Mouse (Mus musculus) monocyte, adult 5-6 weeks (primary cell): ENCODE measurements around the gene Nop16. TPM values are rescaled to one million over a fixed set of nuclear protein-coding genes. Genes with fewer than 3 reads are reported as not detected.
"Not testable (repeated sequence)": the region's sequence is repeated elsewhere in the genome, so short reads cannot be mapped to it uniquely, and the experiment has no call there.

Source experiments
- ATAC-seq: fragments of 153-309, 156-312 bp; replicated peaks from 2 replicates; pipeline ENCODE4 v1.8.0; 2017; ENCODE audit warnings: mild to moderate bottlenecking; ENCODE audit not compliant: low TSS enrichment, insufficient number of reproducible peaks, severe bottlenecking, poor library complexity, low FRiP score
- total RNA-seq: library from RNA; stranded (forward); fragments of 200-1000, 200-491, 200-594 nt; gene quantifications from 3 replicates; pipeline ENCODE4 v1.2.3, GENCODE M21; 2017

Nop16 gene
- 8.6 to 17.2 TPM (median 16.5 TPM) in 3 replicates for total RNA-seq

DNA sequence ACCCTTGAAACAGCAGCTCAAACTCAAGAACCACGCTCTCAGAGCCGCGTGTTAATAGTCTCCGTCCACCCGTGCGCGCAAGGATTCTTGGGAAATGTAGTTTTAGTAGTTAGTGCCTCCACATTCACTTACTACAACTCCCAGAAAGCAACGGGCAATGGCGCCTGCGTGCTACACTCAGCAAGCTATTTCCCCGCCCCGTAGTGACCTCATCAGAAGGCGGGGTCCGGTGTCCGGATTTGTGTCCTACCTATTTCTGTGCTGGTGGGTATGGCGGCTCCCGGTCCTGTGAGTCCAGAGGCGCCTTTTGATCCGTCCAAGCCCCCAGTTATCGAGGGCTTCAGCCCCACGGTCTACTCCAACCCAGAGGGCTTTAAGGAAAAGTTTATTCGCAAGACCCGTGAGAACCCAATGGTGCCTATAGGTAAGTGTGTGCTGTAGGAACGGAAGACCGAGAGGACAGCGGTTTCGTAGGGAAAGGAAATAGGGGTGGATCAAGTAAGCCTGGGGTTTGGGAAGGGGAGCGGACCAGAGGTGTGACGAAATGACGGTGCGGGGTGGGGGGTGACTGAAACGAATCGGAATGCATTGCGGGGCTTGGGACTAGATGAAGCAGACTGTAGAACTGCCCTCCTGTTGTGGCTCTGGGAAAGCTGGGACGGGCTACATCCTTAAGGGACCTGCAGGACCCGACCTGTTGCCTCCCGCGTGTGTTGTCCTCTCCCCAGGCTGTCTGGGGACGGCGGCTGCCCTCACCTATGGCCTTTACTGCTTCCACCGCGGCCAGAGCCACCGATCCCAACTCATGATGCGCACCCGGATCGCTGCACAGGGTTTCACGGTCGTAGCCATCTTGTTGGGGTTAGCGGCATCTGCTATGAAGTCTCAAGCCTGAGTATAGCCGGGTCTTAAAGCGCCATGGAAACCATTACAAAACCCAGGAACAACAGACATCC, at the start of gene Nop16, which contains the start of gene Higd2a:
Gene Nop16 (minus strand): TSS at position 95 of the 956 bp plus-strand sequence.
Gene Higd2a (plus strand): TSS at position 212 of the 956 bp plus-strand sequence.
- ATAC-seq = peak; percentile 98

- no peak for ATAC-seq
Observed at GRCm38 (mm10) chr13:54635011-54635410, 45.1 kb upstream of the Nop16 start.

DNA sequence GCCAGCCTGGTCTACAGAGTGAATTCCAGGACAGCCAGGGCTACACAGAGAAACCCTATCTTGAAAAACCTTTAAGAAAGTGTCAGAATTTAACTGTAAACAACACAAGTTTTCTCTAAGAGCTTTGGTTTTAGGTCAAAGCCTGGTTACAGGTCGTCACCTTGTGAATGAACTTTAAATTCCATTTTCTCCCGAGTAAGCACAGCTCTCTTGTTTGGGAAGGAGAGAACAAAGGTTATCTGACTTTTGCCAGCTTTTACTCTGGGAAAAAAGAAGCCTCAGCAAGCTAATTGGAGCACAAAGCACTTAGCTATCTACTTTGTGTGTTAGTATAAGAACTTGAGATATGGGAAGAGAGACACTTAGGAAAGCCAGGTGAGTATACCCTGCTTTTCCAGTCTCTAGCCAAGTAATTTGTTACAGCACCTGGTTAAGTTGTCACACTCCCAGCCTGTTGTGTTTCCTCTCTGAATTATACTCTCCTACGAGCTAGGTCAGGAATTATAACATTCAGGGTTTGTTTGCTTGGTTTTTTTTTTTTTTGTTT, 42.9 kb upstream of the Nop16 start:
- ATAC-seq = no peak

DNA sequence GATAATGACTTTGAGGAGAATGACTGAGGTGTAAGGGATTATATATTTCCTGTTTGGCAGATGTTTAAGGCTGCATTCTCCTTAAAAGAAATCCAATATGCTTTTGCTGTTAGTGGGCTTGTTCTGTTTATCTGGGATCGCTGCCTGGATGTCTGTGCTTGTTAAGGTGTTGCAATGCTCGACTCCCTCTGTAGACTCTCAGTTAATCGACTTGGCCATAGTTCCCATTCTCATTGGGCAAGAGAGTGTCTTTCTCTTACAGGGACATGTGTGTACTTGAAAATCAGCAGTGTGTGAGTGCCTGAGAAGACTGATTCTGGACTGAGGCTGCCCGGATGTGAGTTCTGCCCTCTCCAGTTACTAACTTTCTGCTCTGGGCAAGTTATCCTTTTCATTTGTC, 39.2 kb upstream of the Nop16 start:
- ATAC-seq = no peak

DNA sequence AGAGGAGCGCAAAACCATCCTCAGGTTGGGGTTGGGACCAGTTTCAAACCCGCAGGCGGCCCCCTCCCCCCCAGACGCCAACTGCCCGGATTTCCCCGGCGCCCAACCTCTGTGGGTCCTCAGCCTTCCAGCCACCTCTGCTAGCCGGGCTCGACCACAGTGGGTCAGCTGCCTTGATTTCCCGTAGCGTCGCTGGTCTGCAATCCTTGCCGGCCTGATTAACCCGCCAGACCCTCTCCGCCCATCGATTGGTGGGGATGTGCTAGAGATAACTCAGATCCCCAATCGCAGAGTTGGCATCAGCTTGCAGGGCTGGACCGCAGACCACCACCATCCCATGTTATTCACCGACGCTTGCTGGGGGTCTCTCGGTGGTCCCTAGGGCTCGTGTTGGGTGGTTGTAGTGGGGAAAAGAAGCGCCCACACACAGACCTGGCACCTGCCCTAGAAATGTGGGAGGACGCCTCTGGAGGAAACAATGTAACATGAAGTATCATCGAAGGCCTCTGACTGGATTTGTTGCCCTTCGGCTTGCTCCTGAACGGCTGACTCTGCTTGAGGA, 32.2 kb upstream of the Nop16 start:
- peak; percentile 16; the same call in 1 of the 2 replicates for ATAC-seq

- peak; percentile 96 for ATAC-seq
Observed at GRCm38 (mm10) chr13:54621155-54621932, 31.5 kb upstream of the Nop16 start, which contains the start of gene Faf2. Gene Faf2 (plus strand): TSS chr13:54621784.

DNA sequence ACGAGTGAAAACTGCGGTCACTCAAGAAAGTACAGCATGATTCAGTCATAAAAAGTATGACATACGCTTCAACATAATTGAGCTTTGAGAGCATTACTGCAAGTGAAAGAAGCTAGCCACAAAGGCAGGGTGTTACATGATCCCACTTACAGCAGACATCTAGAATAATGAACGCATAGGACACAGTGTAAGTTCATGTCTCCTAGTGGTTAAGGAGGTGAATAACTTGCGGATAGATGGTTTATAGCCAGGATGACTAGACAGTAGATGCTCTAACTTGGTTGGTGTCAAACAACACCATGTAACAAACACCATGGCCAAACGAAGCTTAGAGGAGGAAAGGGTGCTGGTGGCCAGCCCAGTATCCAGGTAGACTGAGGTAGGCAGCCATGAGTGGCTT, 27.1 kb upstream of the Nop16 start:
- no peak for ATAC-seq

DNA sequence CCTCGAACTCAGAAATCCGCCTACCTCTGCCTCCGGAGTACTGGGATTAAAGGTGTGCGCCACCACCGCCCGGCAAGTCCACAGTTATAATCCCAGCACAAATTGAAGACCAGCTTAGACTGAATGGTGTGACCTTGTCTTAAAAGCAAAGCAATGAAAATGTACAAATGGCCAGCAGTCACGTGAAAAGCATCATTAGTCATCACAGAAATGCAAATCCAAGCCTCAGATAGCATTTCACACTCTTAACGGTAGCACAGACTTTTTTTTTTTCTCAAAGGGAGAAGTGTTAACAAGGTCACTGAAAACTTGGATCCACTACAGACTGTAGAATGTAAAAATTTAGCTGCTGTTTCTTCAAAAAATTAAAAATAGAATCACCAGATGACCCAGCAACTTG, 26.4 kb upstream of the Nop16 start:
- ATAC-seq = no peak

- ATAC-seq = not testable (repeated sequence)
Observed at GRCm38 (mm10) chr13:54613141-54613540, 23.3 kb upstream of the Nop16 start.

DNA sequence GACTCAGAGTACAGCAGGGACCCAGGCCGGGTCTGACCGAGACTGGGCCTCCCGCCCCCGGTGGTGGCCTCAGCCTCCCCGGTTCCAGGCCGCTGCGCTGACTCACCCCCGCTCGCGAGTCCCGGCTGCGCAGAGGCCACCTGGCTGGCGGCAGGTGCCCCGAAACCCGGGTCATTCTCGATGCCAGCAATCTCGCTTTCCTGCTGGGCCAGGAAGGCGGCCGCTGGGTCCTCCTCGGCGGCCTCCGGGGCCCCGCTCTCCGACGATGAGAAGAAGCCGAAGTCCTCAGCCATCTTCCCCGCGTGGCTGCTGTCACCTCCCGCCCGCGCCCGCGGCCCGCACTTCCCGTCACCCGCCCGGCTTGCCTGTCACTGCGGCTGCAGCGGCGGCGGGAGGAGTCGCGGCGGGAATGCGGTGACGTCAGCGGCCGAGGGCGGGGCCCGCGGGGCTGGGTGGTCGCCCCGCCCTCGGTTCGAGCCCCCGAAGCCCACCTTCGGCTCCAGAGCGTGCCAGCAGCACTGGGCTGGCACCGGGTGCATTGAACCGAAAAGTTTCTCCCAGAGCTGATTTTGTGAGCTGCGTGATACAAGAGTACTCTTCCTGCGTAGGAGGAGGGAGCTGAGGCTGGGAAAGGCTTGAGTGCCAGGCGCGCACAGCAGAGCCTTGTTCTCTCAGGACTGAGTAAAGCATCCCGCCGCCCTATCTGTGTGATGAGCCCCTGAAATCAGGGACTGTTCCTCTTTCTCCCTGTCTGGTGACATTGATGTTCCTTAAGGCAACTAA, 21.3 kb upstream of the Nop16 start, which contains the start of gene Cltb:
Gene Cltb (minus strand): TSS at position 373 of the 783 bp plus-strand sequence.
- peak; percentile 52; the same call in 1 of the 2 replicates for ATAC-seq

DNA sequence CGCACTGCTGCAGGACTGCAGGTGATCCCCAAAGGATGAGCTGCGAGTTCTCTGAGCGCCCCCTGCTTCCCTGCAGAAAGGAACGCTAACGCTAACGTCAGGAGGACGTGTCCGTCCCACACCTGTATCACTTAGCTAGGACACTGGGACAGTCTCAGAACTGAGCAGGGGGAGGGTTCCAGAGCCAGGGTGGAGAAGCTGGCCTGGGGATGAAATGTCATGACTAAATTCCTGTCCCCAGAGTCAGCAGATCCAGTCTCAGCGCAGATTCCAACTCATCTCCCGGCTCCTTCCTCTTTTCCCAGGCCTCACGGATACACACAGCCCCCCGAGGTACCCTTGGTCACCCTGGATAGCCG, 20.7 kb upstream of the Nop16 start:
- ATAC-seq = no peak

DNA sequence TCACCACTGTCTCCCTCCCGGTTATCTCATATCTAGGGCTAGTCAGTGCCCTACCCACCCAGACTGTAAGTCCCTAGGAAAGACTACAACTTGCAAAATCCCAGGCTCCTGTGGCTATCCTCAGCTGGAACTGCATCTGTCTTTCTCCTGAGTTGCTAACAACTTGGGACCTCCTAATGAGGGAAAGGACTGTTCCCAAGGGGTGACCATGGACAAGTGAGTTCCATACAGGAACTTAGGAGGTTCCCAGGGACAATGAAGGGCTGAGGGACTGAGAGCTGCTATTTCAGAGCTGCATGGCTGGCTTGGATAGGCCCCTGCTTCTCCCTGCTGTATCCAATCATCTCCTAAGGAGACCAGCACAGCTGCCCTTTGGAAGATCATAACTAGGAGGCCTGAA, 19.4 kb upstream of the Nop16 start:
- ATAC-seq = no peak

- ATAC-seq = no peak
Observed at GRCm38 (mm10) chr13:54608666-54609065, 18.8 kb upstream of the Nop16 start.

- ATAC-seq = no peak
Observed at GRCm38 (mm10) chr13:54608002-54608401, 18.1 kb upstream of the Nop16 start.

DNA sequence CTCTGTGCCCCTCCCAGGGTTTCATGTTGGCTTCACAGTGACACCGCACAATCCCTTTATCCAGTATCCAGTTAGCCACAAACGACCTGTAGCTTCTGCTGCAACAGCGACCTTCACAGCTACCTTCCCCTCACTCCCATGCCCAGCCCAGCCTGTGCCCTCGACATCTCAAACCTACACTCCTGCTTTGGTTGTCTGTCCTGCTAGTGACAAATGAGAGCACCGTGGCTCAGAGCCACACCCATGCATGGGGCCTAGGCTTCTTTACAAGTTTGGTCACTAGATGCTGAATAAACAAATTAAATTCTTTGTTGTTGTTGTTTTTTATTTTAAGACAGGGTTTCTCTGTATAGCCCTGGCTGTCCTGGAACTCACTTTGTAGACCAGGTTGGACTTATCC, 17.3 kb upstream of the Nop16 start:
- no peak for ATAC-seq

GRCm38 (mm10) chr13:54605426-54605825, 15.5 kb upstream of the Nop16 start:
- ATAC-seq = no peak

DNA sequence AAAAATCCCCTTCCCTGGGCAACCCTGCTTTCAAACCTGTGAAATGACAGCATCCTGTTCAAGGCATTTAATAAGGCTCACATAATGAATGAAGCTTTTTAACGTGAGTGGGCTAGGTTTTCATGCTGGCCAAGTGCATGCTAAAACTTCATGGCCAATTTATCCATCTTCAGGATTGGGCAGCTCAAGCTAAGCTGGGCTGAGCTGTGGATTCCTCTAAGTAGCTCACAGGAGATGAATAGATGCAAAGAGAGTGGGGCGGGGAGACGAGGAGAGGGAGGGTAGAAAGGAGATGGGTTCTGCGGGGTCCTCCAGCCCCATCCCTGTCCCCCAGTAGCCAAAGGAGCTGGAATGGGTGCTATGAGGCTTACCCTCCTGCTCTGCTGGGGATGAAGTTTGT, 14.3 kb upstream of the Nop16 start:
- ATAC-seq = no peak

- ATAC-seq = no peak
Observed at GRCm38 (mm10) chr13:54603501-54603900, 13.6 kb upstream of the Nop16 start.
